Mouse (Mus musculus) heart, embryonic 10.5 days (tissue): ENCODE data around the gene Gm11060. TPM values are rescaled to one million over a fixed set of nuclear protein-coding genes. Genes with fewer than 3 reads are reported as not detected.

Experiments used
- DNase-seq: peaks from one replicate; pipeline ENCODE4 v3.0.0-alpha.2; 2017; ENCODE audit warnings: low spot score
- H3K27ac ChIP-seq: fragments of 300-500 bp; sonication (generic); 2 replicates; pipeline ENCODE4 v1.5.1; 2016; ENCODE audit warnings: mild to moderate bottlenecking
- H3K27me3 ChIP-seq: fragments of 300-500 bp; sonication (generic); 2 replicates; pipeline ENCODE4 v1.6.1; 2016; ENCODE audit warnings: mild to moderate bottlenecking; ENCODE audit not compliant: poor library complexity, insufficient read depth, severe bottlenecking
- H3K36me3 ChIP-seq: fragments of 300-500 bp; sonication (generic); 2 replicates; pipeline ENCODE4 v1.6.1; 2016; ENCODE audit warnings: mild to moderate bottlenecking, moderate library complexity
- H3K4me1 ChIP-seq: fragments of 300-500 bp; sonication (generic); 2 replicates; pipeline ENCODE4 v1.6.1; 2016; ENCODE audit warnings: mild to moderate bottlenecking
- H3K4me3 ChIP-seq: fragments of 300-500 bp; sonication (generic); 2 replicates; pipeline ENCODE4 v1.5.1; 2016; ENCODE audit warnings: mild to moderate bottlenecking, moderate library complexity
- H3K9me3 ChIP-seq: fragments of 300-500 bp; sonication (generic); 2 replicates; pipeline ENCODE4 v1.6.1; 2016; ENCODE audit warnings: mild to moderate bottlenecking, moderate library complexity
- WGBS: fragments of 180-500 bp; shearing (Covaris S2); methylation state at CpG from one replicate; pipeline ENCODE4 v1.1.7; 2016; 5-methylcytosine and 5-hydroxymethylcytosine counted together
- polyA plus RNA-seq: library from polyadenylated mRNA; unstranded; fragments of >200 nt; fragmentation: Nextera tagmentation; extraction: Ambion mirVana; gene quantifications from 2 replicates; pipeline ENCODE4 v1.2.1, GENCODE M21; 2016

Gene Gm11060
- polyA plus RNA-seq, 1 experiment from 2014 or later = not detected

- peak overlapping the region; percentile 60; the same call in 1 of the 2 replicates for H3K27ac ChIP-seq
- no peak for DNase-seq
Measured at GRCm38 (mm10) chr2:105132933-105133795, 41.3 kb downstream of the Gm11060 start.

GRCm38 (mm10) chr2:105134296-105134695 is 42.5 kb downstream of the Gm11060 start:
- Histone ChIP-seq H3K36me3 (no peaks in the 10 kb centered on the region), H3K27me3 (peaks cover 95% of the 10 kb centered on the region), H3K27ac (0 out of 2 replicates have a peak overlapping the region, but pooled peaks have one; percentile 22), H3K9me3 (no peaks in the 10 kb centered on the region), H3K4me1 (peaks cover 25% of the 10 kb centered on the region), H3K4me3 (peak overlapping the region; percentile 40)
- under 1% methylated on average over 19 of the region's 19 CpGs for WGBS
- DNase-seq = peak; percentile 89

More at GRCm38 (mm10) chr2:105132933-105133795, 41.3 kb downstream of the Gm11060 start:
- WGBS = 2% methylated on average over 43 of the region's 43 CpGs
- peaks cover 24% of the 10 kb centered on the region for H3K4me1 ChIP-seq
- H3K4me3 ChIP-seq = peak overlapping the region; percentile 45
- H3K27me3 ChIP-seq = peaks cover 99% of the 10 kb centered on the region
- no peaks in the 10 kb centered on the region for H3K36me3 ChIP-seq
- no peaks in the 10 kb centered on the region for H3K9me3 ChIP-seq

GRCm38 (mm10) chr2:105139471-105139870 is 47.7 kb downstream of the Gm11060 start:
- Histone ChIP-seq H3K27ac (no peak overlapping the region), H3K4me1 (peaks cover 12% of the 10 kb centered on the region), H3K36me3 (no peaks in the 10 kb centered on the region), H3K4me3 (no peak overlapping the region), H3K9me3 (no peaks in the 10 kb centered on the region), H3K27me3 (peaks cover 67% of the 10 kb centered on the region)
- no peak for DNase-seq
- WGBS = 42% methylated on average over 7 of the region's 7 CpGs

GRCm38 (mm10) chr2:105141371-105141770 is 49.6 kb downstream of the Gm11060 start:
- Histone ChIP-seq H3K4me3 (no peak overlapping the region), H3K9me3 (no peaks in the 10 kb centered on the region), H3K27ac (no peak overlapping the region), H3K4me1 (peaks cover 6% of the 10 kb centered on the region), H3K27me3 (peaks cover 48% of the 10 kb centered on the region), H3K36me3 (no peaks in the 10 kb centered on the region)
- no peak for DNase-seq
- WGBS = 54% methylated on average over 7 of the region's 7 CpGs

Other genes starting within 250 kb of the Gm11060 start
- gene Prrg4, start 242.1 kb upstream of the Gm11060 start, polyA plus RNA-seq = 0.67 and 0.76 TPM in 2 replicates
- 4.0 and 4.6 TPM in 2 replicates for gene Ccdc73, start 224.2 kb upstream of the Gm11060 start, polyA plus RNA-seq
- gene Eif3m, start 74.9 kb upstream of the Gm11060 start, polyA plus RNA-seq = 240 and 287 TPM in 2 replicates
- gene Wt1, start 34.5 kb downstream of the Gm11060 start, polyA plus RNA-seq = 36.5 and 41.9 TPM in 2 replicates
- 1.0 and 2.7 TPM in 2 replicates for gene Them7, start 132.3 kb downstream of the Gm11060 start, polyA plus RNA-seq